Mouse (Mus musculus) gastrocnemius, postnatal 36 days (tissue): ENCODE measurements around the gene Lkaaear1. TPM values are rescaled to one million over a fixed set of nuclear protein-coding genes. Genes with fewer than 3 reads are reported as not detected.

ENCODE experiments used
- DNase-seq, 2 experiments: peaks; one replicate each; pipeline ENCODE4 v3.0.0; 2022
- intact Hi-C: fragments of 180-260 bp; cut with DNase I; formaldehyde crosslinking; loops from one replicate; pipeline ENCODE4 v1.15.1; 2025
- total RNA-seq, 2 experiments: library from RNA; stranded (reverse); gene quantifications; 2 replicates each; pipeline ENCODE4 v1.2.3; 2021

The Lkaaear1 gene
- total RNA-seq, 2 experiments from 2014 or later, result not detected

GRCm38 (mm10) chr2:181659609-181660055 is 38.6 kb downstream of the Lkaaear1 start:
- intact Hi-C loops, result loop anchor here (2.0 kb wide), 1 partner anchor 47 kb away; no protein-coding TSS in a partner anchor

DNA sequence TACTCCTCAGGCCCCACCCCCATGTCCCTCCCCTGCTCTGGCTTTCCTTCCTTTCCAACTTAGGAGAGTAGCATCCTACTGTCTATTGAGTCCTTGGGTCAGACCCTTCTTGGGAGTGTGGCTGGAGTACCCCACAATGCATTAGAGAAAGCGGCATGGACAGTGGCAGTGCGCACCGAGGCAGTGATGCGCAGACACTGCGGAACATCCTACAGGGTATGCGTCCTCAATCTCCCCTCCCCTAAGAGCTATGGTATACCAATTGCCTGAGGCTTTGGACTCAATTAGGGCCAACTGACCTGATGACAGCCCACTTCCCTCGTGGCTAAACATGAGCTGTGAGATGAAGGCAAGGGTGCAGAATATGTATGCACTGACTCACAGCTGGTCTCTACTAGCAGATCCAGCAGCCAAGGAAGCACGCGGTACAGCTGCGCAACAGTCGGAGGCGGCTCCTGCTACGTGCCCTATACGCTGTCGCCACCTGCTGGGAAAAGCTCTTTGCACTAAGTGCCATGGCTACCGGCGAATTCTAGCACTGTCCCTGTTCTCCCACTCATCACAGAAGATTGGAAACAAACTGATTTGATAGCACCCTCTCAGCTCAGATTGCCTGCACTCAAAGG is 39.2 kb downstream of the Lkaaear1 start:
- DNase-seq, result peak in 1 of 2 experiments; percentile 40
- intact Hi-C loops, result loop anchor here (2.0 kb wide), 1 partner anchor 48 kb away; no protein-coding TSS in a partner anchor

More at GRCm38 (mm10) chr2:181659609-181660055, 38.6 kb downstream of the Lkaaear1 start:
- DNase-seq, result peak; percentile 76 to 80

- intact Hi-C loops, result loop anchor here (2.0 kb wide), 1 partner anchor 48 kb away; no protein-coding TSS in a partner anchor
- DNase-seq, result no peak
Measured at GRCm38 (mm10) chr2:181658528-181658927, 39.7 kb downstream of the Lkaaear1 start.

- intact Hi-C loops, result no loop called here
Measured at GRCm38 (mm10) chr2:181657441-181657840, 40.8 kb downstream of the Lkaaear1 start.

GRCm38 (mm10) chr2:181656734-181657133 is 41.5 kb downstream of the Lkaaear1 start, which contains the start of gene Gm29797:
Gene Gm29797 (plus strand): TSS chr2:181657034.
- DNase-seq, result no peak
- intact Hi-C loops, result no loop called here

More at GRCm38 (mm10) chr2:181657441-181657840, 40.8 kb downstream of the Lkaaear1 start:
- no peak for DNase-seq

GRCm38 (mm10) chr2:181653523-181653922 is 44.7 kb downstream of the Lkaaear1 start:
- intact Hi-C loops, result no loop called here
- DNase-seq, result no peak

- DNase-seq, result no peak
- intact Hi-C loops, result no loop called here
Measured at GRCm38 (mm10) chr2:181653065-181653464, 45.2 kb downstream of the Lkaaear1 start.

- DNase-seq, result no peak
- intact Hi-C loops, result no loop called here
Measured at GRCm38 (mm10) chr2:181648926-181649325, 49.3 kb downstream of the Lkaaear1 start.

Other genes starting within 250 kb of the Lkaaear1 start
- 1 to 10 TPM; 3.9 to 4.0 TPM for gene Zbtb46, start 239.0 kb downstream of the Lkaaear1 start, total RNA-seq
- not detected for gene Abhd16b, start 205.2 kb downstream of the Lkaaear1 start, total RNA-seq
- 10 to 100 TPM; 41.1 to 48.7 TPM for gene Tpd52l2, start 201.3 kb downstream of the Lkaaear1 start, total RNA-seq
- 10 to 100 TPM; 43.3 to 43.9 TPM for gene Dnajc5, start 178.0 kb downstream of the Lkaaear1 start, total RNA-seq
- 10 to 100 TPM; 24.8 to 27.3 TPM for gene Uckl1, start 113.5 kb downstream of the Lkaaear1 start, total RNA-seq
- gene Prpf6, start 106.6 kb downstream of the Lkaaear1 start, total RNA-seq, result 10 to 100 TPM; 23.0 to 29.8 TPM
- 10 to 100 TPM; 15.3 to 19.7 TPM for gene Zfp512b, start 105.6 kb downstream of the Lkaaear1 start, total RNA-seq
- gene Samd10, start 99.2 kb downstream of the Lkaaear1 start, total RNA-seq, result 1 to 10 TPM in 1 of 2 experiments, under 1 TPM in 1; 0.69 to 1.0 TPM
- gene Gm29797, start 41.4 kb downstream of the Lkaaear1 start, total RNA-seq, result not detected
- gene Sox18, start 26.8 kb downstream of the Lkaaear1 start, total RNA-seq, result 10 to 100 TPM in 1 of 2 experiments, 1 to 10 TPM in 1; 7.6 to 14.2 TPM
- gene Tcea2, start 18.1 kb downstream of the Lkaaear1 start, total RNA-seq, result 1 to 10 TPM; 6.0 to 7.8 TPM
- gene Rgs19, start 4.5 kb downstream of the Lkaaear1 start, total RNA-seq, result 1 to 10 TPM; 2.3 to 2.7 TPM
- gene Oprl1, start 16.6 kb upstream of the Lkaaear1 start, total RNA-seq, result not detected
- not detected for gene Myt1, start 64.9 kb upstream of the Lkaaear1 start, total RNA-seq
- gene Pcmtd2, start 139.4 kb upstream of the Lkaaear1 start, total RNA-seq, result 10 to 100 TPM; 36.0 to 39.6 TPM
- 1 to 10 TPM; 8.8 TPM for gene Polr3k, start 165.9 kb upstream of the Lkaaear1 start, total RNA-seq